ENCODE assay signal across 25 mouse cellular contexts in the genomic region with DNA sequence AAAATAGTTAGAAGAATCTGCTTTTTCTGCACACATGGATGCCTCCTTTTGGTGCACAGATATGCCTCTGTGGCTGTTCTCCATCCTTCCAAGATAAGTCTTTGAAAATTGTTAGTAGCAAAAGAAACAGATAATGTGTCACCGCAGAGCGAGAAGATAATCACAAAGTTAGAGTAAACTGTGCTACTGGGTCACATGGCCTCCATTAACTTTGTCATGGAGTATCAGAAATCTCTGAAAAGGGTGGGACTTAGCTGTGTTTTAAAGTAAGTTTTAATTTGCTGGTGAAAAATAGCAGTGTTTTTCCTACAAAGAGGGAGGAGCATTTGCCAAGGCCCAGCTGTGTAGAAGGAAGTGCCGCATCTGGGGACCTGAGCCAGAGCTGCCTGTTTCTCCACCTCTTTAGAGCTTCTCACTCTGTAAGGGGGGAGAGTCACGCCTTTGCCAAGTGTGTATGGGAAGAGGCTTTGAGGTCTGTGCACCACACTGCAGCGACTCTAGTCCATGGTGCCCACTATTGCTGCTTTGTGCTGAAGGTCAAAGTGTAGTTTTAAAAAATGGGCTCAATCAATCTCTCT. TPM values are rescaled to one million over a fixed set of nuclear protein-coding genes. Genes with fewer than 3 reads are reported as not detected.
DNase-seq lines count a peak whose midpoint lies in the region; ATAC-seq and TF ChIP-seq lines count a peak whose summit lies in the region.
"Had no signal": no experiment of that assay in that cellular context is flagged by ENCODE, and none has a peak within 500 bp of the region (broad histone marks: within the 10 kb centered on the region; RNA-seq: fewer than 3 reads in every experiment).

No protein-coding gene starts in this region.

- no peak overlapping the region for H3K27ac ChIP-seq in heart, embryonic 11.5 days (ENCODE audit: low read depth, low read length)
- peak overlapping the region; percentile 7; the same call in 1 of the 2 replicates for H3K27ac ChIP-seq in MEL (ENCODE audit: control insufficient read depth, low read depth, low read length)
- 0 out of 2 replicates have a peak overlapping the region, but pooled peaks have one; percentile 66 for H3K27ac ChIP-seq in limb, embryonic 10.5 days
- H3K27ac ChIP-seq in hindbrain, embryonic 13.5 days = no peak overlapping the region
- H3K27ac ChIP-seq: embryonic facial prominence, embryonic 12.5 days; hindbrain, postnatal 0 days; kidney, embryonic 15.5 days; left cerebral cortex, adult 2 months; macrophage had no signal

- H3K9ac ChIP-seq in heart, embryonic 11.5 days (ENCODE audit: low read depth, low read length) = no peak overlapping the region
- H3K9ac ChIP-seq in MEL (ENCODE audit: control insufficient read depth, low read depth, low read length, poor library complexity, severe bottlenecking) = no peak overlapping the region
- H3K9ac ChIP-seq in hindbrain, embryonic 13.5 days = no peak overlapping the region
- H3K9ac ChIP-seq: embryonic facial prominence, embryonic 12.5 days; forebrain, postnatal 0 days; kidney, embryonic 15.5 days; liver, postnatal 0 days; midbrain, embryonic 12.5 days had no signal

- H3K9me3 ChIP-seq in heart, embryonic 11.5 days (replicated peaks; ENCODE audit: control insufficient read depth, low read length) = no peaks in the 10 kb centered on the region
- no peaks in the 10 kb centered on the region for H3K9me3 ChIP-seq in MEL (replicated peaks; ENCODE audit: insufficient read depth, low read length)
- no peaks in the 10 kb centered on the region for H3K9me3 ChIP-seq in limb, embryonic 10.5 days (replicated peaks)
- H3K9me3 ChIP-seq in hindbrain, embryonic 13.5 days = no peaks in the 10 kb centered on the region
- H3K9me3 ChIP-seq: embryonic facial prominence, embryonic 12.5 days; G1E; kidney, embryonic 15.5 days; midbrain, embryonic 12.5 days had no signal

- no peaks in the 10 kb centered on the region for H3K36me3 ChIP-seq in heart, embryonic 11.5 days (ENCODE audit: control insufficient read depth, insufficient read depth, low read length)
- peaks cover 2 to 25% of the 10 kb centered on the region in 2 experiments for H3K36me3 ChIP-seq in MEL (ENCODE audit: control insufficient read depth in 1 of 2, insufficient read depth in 2 of 2, low read length in 2 of 2)
- peaks cover 24% of the 10 kb centered on the region for H3K36me3 ChIP-seq in limb, embryonic 10.5 days
- no peaks in the 10 kb centered on the region for H3K36me3 ChIP-seq in hindbrain, embryonic 13.5 days

- WGBS in heart, embryonic 11.5 days (ENCODE audit: insufficient replicate concordance) = 52% methylated on average over 5 of the region's 5 CpGs
- 71% methylated on average over 5 of the region's 5 CpGs for WGBS in limb, embryonic 10.5 days
- 87% methylated on average over 5 of the region's 5 CpGs for WGBS in hindbrain, embryonic 13.5 days

- no peaks in the 10 kb centered on the region for H3K27me3 ChIP-seq in heart, embryonic 11.5 days (ENCODE audit: control insufficient read depth, insufficient read depth, low read length)
- H3K27me3 ChIP-seq in MEL (ENCODE audit: control insufficient read depth in 1 of 2, insufficient read depth in 2 of 2, low read length in 2 of 2) = no peaks in the 10 kb centered on the region
- H3K27me3 ChIP-seq in limb, embryonic 10.5 days (ENCODE audit: low read depth, poor library complexity, severe bottlenecking) = no peaks in the 10 kb centered on the region
- no peaks in the 10 kb centered on the region for H3K27me3 ChIP-seq in hindbrain, embryonic 13.5 days
- H3K27me3 ChIP-seq: CH12.LX; embryonic facial prominence, embryonic 12.5 days; midbrain, embryonic 12.5 days had no signal

- no peak for TF ChIP-seq POLR2A in MEL (IDR thresholded peaks at IDR 0.05; ENCODE audit: control insufficient read depth in 1 of 2, insufficient read depth in 1 of 2, low read depth in 1 of 2, low read length in 2 of 2, poor library complexity in 1 of 2)

- TF ChIP-seq EP300 in MEL (IDR thresholded peaks at IDR 0.05; ENCODE audit: low read depth in 1 of 2, low read length in 2 of 2) = peak; percentile 62 to 65; a peak in 3 of 4 replicates

- TF ChIP-seq CTCF in MEL (IDR thresholded peaks at IDR 0.05 in 2 of 3, conservative IDR thresholded peaks at IDR 0.05 in 1 of 3; ENCODE audit: control insufficient read depth in 1 of 3, insufficient read depth in 1 of 3, low read depth in 2 of 3, low read length in 3 of 3, poor library complexity in 1 of 3, severe bottlenecking in 1 of 3) = no peak

- peak; percentile 10 to 13 for DNase-seq in heart, adult 9 months (ENCODE audit: low spot score in 2 of 2)
- peak; percentile 38 for DNase-seq in kidney, postnatal 10 days
- no peak for DNase-seq in kidney, adult 8-10 months
- DNase-seq in MEL (ENCODE audit: low read depth, low spot score) = peak; percentile 75
- no peak for DNase-seq in limb, embryonic 10.5 days (ENCODE audit: low spot score)
- DNase-seq: adrenal gland, adult 2 months; B cell, adult 2 months; cerebellum, adult 11 months; cerebellum, adult 9-11 months; forebrain, postnatal 0 days; liver; liver, postnatal 0 days; thymus, adult 18-20 months; thymus, postnatal 36 days had no signal

- peaks cover 9% of the 10 kb centered on the region; the same call in 1 of the 2 replicates for H3K4me1 ChIP-seq in heart, embryonic 11.5 days (ENCODE audit: control insufficient read depth, insufficient read depth, low read length)
- H3K4me1 ChIP-seq in MEL (ENCODE audit: control insufficient read depth in 1 of 2, insufficient read depth in 2 of 2, low read length in 2 of 2) = peaks cover 7 to 19% of the 10 kb centered on the region in 2 experiments; a peak in 3 of 4 replicates
- H3K4me1 ChIP-seq in limb, embryonic 10.5 days = peaks cover 30% of the 10 kb centered on the region
- peaks cover 41% of the 10 kb centered on the region for H3K4me1 ChIP-seq in hindbrain, embryonic 13.5 days (replicated peaks)

- no peak overlapping the region for H3K4me2 ChIP-seq in heart, embryonic 11.5 days
- H3K4me2 ChIP-seq in hindbrain, embryonic 13.5 days = no peak overlapping the region
- H3K4me2 ChIP-seq: embryonic facial prominence, embryonic 12.5 days; kidney, embryonic 15.5 days; midbrain, embryonic 12.5 days had no signal

- ATAC-seq in heart, embryonic 11.5 days (replicated peaks; ENCODE audit: insufficient number of reproducible peaks, low FRiP score, low TSS enrichment) = no peak
- no peak for ATAC-seq in hindbrain, embryonic 13.5 days (ENCODE audit: low FRiP score)
- ATAC-seq: forebrain, postnatal 0 days; hindbrain, postnatal 0 days; intestine, embryonic 16.5 days; liver, postnatal 0 days had no signal

- H3K79me2 ChIP-seq in MEL (ENCODE audit: control insufficient read depth, insufficient read depth, low read length, poor library complexity) = peaks cover 3% of the 10 kb centered on the region

- no peak for TF ChIP-seq RAD21 in MEL (IDR thresholded peaks at IDR 0.05; ENCODE audit: low read depth, low read length)

- H3K4me3 ChIP-seq in heart, embryonic 11.5 days (ENCODE audit: low read depth, low read length) = no peak overlapping the region
- H3K4me3 ChIP-seq in MEL (ENCODE audit: control insufficient read depth in 1 of 2, insufficient read depth in 1 of 2, low read depth in 2 of 2, low read length in 2 of 2) = no peak overlapping the region
- H3K4me3 ChIP-seq in limb, embryonic 10.5 days = no peak overlapping the region
- no peak overlapping the region for H3K4me3 ChIP-seq in hindbrain, embryonic 13.5 days
- H3K4me3 ChIP-seq: embryonic facial prominence, embryonic 12.5 days; kidney, embryonic 15.5 days; left cerebral cortex, adult 2 months; midbrain, embryonic 12.5 days had no signal

TF ChIP-seq in MEL, 35 proteins besides CTCF, POLR2A, EP300 and RAD21 (continues in another document):
- TF ChIP-seq NRF1 (IDR thresholded peaks at IDR 0.05; ENCODE audit: insufficient read depth, low read depth, low read length, poor library complexity, severe bottlenecking) = no peak
- no peak for TF ChIP-seq POLR2AphosphoS5 (IDR thresholded peaks at IDR 0.05; ENCODE audit: borderline replicate concordance, low read depth, low read length)
- TF ChIP-seq SMC3 (IDR thresholded peaks at IDR 0.05; ENCODE audit: low read depth, low read length) = no peak
- no peak for TF ChIP-seq UBTF (IDR thresholded peaks at IDR 0.05; ENCODE audit: borderline replicate concordance, insufficient read depth, low read depth, low read length)
- no peak for TF ChIP-seq CHD1 (IDR thresholded peaks at IDR 0.05; ENCODE audit: low read depth, low read length)
- TF ChIP-seq TCF12 (IDR thresholded peaks at IDR 0.05; ENCODE audit: low read depth, low read length) = peak; percentile 53; the same call in 1 of the 2 replicates
- no peak for TF ChIP-seq MAFK (IDR thresholded peaks at IDR 0.05; ENCODE audit: borderline replicate concordance, low read depth, low read length)
- TF ChIP-seq USF1 (IDR thresholded peaks at IDR 0.05; ENCODE audit: low read depth, low read length) = peak; percentile 92
- peak in 1 of 2 experiments; percentile 60; a peak in 1 of 4 replicates for TF ChIP-seq USF2 (IDR thresholded peaks at IDR 0.05; ENCODE audit: borderline replicate concordance in 1 of 2, insufficient read depth in 1 of 2, low read depth in 1 of 2, low read length in 2 of 2)
- TF ChIP-seq GABPA (IDR thresholded peaks at IDR 0.05; ENCODE audit: low read depth, low read length) = no peak
- TF ChIP-seq NELFE (IDR thresholded peaks at IDR 0.05; ENCODE audit: low read depth, low read length) = no peak
- TF ChIP-seq ZC3H11A (IDR thresholded peaks at IDR 0.05; ENCODE audit: low read depth, low read length) = no peak
- no peak for TF ChIP-seq KAT2A (conservative IDR thresholded peaks at IDR 0.05; ENCODE audit: low read depth, low read length)
- no peak for TF ChIP-seq JUND (IDR thresholded peaks at IDR 0.05; ENCODE audit: low read depth, low read length)
- peak; percentile 56; the same call in 1 of the 2 replicates for TF ChIP-seq MYC (IDR thresholded peaks at IDR 0.05; ENCODE audit: low read depth, low read length)
- peak; percentile 91 for TF ChIP-seq RCOR1 (IDR thresholded peaks at IDR 0.05; ENCODE audit: low read depth, low read length)
- TF ChIP-seq E2F4 (IDR thresholded peaks at IDR 0.05; ENCODE audit: borderline replicate concordance, low read depth, low read length) = no peak
- peak; percentile 64 for TF ChIP-seq MXI1 (IDR thresholded peaks at IDR 0.05; ENCODE audit: low read depth, low read length)
- TF ChIP-seq MAZ (IDR thresholded peaks at IDR 0.05; ENCODE audit: low read depth, low read length) = no peak
- no peak for TF ChIP-seq MYB (IDR thresholded peaks at IDR 0.05; ENCODE audit: low read depth, low read length)

RNA-seq across cellular contexts. Expression of a gene that starts 7.0 kb away (rescaled TPM):
- polyA plus RNA-seq in heart, embryonic 11.5 days (2014; fragmentation: Nextera tagmentation; extraction: Ambion mirVana) = 98.9 and 102 TPM in 2 replicates
- total RNA-seq in MEL (2012; rRNA removed) = 34.9 and 36.7 TPM in 2 replicates
- polyA plus RNA-seq in MEL (2012; ENCODE audit: insufficient read depth in 1 of 2, insufficient read length in 2 of 2, low read depth in 1 of 2, low replicate concordance in 2 of 2, missing spikeins in 1 of 2) = 10 to 100 TPM in 1 of 2 experiments, not detected in 1; 63.9 TPM
- polyA plus RNA-seq in limb, embryonic 10.5 days (2016; fragmentation: Nextera tagmentation; extraction: Ambion mirVana) = 114 and 147 TPM in 2 replicates
- polyA plus RNA-seq in hindbrain, embryonic 13.5 days (2015; fragmentation: Nextera tagmentation; extraction: Ambion mirVana) = 205 and 214 TPM in 2 replicates

Comparison
In these comparisons a context has a peak if more than half of its experiments do, and no peak if none do; other contexts are left out.
1. DNase-seq: peak in heart, adult 9 months (2 of 2), kidney, postnatal 10 days (single experiment) and MEL (single experiment); none in kidney, adult 8-10 months (0 of 2) and limb, embryonic 10.5 days (single experiment).
2. H3K27ac ChIP-seq: peak in MEL (single experiment) and limb, embryonic 10.5 days (single experiment); none in heart, embryonic 11.5 days (single experiment) and hindbrain, embryonic 13.5 days (single experiment).